Mouse (Mus musculus) hematopoietic stem cell, adult 5-6 weeks (primary cell): ENCODE measurements at regions not wholly inside any gene's neighbourhood (a gene's known extent, or its start where the extent isn't known, plus 50 kb on each side); places are given as distances from the start of the nearest gene placed in this dataset.
"Not testable (repeated sequence)": the region's sequence is repeated elsewhere in the genome, so short reads cannot be mapped to it uniquely, and the experiment has no call there.

ENCODE experiments used
- ATAC-seq, 2 experiments: fragments of 125-278 bp in 1 of 2; replicated peaks in 1 of 2; 2 replicates each; pipeline ENCODE4 v1.8.0; 2016 to 2017; ENCODE audit warnings: inconsistent platforms in 2 of 2, mild to moderate bottlenecking in 2 of 2, moderate number of reproducible peaks in 2 of 2, low read depth in 1 of 2, moderate TSS enrichment in 1 of 2; ENCODE audit not compliant: low FRiP score in 2 of 2, poor library complexity in 2 of 2, severe bottlenecking in 2 of 2, insufficient read depth in 1 of 2, low TSS enrichment in 1 of 2

- ATAC-seq = no peak
Observed at GRCm38 (mm10) chr3:106320061-106320460, 85.9 kb downstream of the Chil6 start.

DNA sequence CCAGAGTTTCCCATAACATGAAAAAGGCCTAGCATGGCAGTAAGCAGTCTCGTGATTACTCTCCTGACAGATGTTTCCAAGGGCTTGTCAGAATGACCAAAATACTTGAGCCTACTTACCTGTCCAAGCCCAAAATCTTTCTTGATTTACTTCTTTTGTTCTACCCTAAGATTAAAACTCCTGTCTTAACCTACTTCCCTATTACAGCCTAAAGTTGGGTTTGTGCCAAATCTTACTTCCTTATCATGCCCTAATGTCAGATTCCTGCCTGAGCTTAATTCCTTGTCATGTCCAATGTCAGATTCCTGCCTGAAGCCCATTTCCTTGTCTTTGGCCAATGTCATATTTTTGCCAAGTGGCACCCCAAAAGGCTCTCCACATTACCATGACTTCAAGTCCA lies 89.0 kb downstream of the Chil6 start:
- ATAC-seq = peak in 1 of 2 experiments; percentile 56; a peak in 1 of 4 replicates

DNA sequence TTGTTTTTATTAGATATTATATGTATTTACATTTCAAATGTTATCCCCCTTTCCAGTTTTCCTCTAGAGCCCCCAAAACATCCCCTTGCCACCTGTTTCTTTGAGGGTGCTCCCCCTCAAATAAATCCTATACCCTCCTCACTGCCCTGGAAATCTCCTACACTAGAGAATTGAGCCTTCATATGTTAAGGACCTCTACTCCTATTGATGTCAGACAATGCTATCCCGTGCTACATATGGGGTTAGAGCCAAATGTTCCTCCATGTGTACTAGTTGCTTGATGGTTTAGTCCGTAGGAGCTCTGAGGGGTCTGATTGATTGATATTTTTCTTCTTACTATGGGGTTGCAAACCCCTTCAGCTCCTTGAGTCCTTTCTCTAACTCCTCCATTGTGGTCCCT lies 73.6 kb upstream of the Chil4 start:
- no peak for ATAC-seq

DNA sequence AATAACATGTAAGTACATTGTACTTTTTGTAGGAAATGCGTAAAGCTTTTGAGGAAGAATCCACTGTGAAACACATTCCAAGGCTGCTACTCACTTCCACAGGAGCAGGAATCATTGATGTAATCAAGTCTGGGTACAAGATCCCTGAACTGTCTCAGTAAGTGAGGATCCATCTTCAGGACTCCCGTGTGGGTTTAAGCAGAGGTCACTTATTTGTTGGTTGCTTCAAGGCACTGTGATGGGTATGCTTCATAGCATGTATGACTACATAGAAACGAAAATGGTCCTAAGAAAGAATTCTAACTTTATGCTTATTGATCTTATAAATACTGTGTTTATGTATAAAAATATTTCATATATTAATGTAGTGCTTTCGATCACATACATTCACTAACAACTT lies 72.6 kb upstream of the Chil4 start:
- no peak for ATAC-seq

DNA sequence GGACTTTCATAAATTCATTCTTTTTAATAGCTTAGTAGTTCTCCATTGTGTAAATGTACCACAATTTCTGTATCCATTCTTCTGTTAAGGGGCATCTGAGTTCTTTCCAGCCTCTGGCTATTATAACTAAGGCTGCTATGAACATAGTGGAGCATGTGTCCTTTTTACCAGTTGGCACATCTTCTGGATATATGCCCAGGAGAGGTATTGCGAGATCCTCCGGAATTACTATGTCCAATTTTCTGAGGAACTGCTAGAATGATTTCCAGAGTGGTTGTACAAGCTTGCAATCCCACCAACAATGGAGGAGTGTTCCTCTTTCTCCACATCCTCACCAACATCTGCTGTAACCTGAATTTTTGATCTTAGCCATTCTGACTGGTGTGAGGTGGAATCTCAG lies 59.3 kb upstream of the Chil4 start:
- not testable (repeated sequence) for ATAC-seq

DNA sequence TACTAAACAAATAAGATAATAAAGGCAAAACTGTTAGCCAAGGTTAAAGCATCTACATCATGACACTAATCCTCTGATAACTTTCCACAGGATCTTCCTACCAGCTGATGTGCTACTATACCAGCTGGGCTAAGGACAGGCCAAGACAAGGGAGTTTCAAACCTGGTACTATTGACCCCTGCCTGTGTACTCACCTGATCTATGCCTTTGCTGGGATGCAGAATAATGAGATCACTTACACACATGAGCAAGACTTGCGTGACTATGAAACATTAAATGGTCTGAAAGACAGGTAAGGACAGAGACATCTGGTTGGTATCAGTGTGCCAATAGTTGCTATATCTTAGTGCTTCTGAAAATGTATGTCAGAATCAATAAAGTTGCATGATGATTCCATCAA lies 56.4 kb upstream of the Chil4 start:
- not testable (repeated sequence) for ATAC-seq
